Mouse (Mus musculus): ENCODE data around the gene Med18. TPM values are rescaled to one million over a fixed set of nuclear protein-coding genes. Genes with fewer than 3 reads are reported as not detected.

Med18 gene
- total and polyA plus RNA-seq, 3 experiments = 13.4 to 32.9 TPM; not detected in 1

GRCm38 (mm10) chr4:132409587-132410229, 54.0 kb downstream of the Med18 start:
- no peak for TF ChIP-seq ZC3H11A (IDR thresholded peaks at IDR 0.05; ENCODE audit: low read depth, low read length)
- no peak for TF ChIP-seq RAD21 (IDR thresholded peaks at IDR 0.05; ENCODE audit: low read depth, low read length)
- no peak for TF ChIP-seq TCF12 (IDR thresholded peaks at IDR 0.05; ENCODE audit: low read depth, low read length)
- TF ChIP-seq USF2 (IDR thresholded peaks at IDR 0.05; ENCODE audit: borderline replicate concordance in 1 of 2, insufficient read depth in 1 of 2, low read depth in 1 of 2, low read length in 2 of 2) = no peak
- TF ChIP-seq CHD2 (IDR thresholded peaks at IDR 0.05; ENCODE audit: low read length) = no peak
- TF ChIP-seq MXI1 (IDR thresholded peaks at IDR 0.05; ENCODE audit: low read depth, low read length) = no peak
- no peak for TF ChIP-seq CTCF (IDR thresholded peaks at IDR 0.05 in 2 of 3, conservative IDR thresholded peaks at IDR 0.05 in 1 of 3; ENCODE audit: control insufficient read depth in 1 of 3, insufficient read depth in 1 of 3, low read depth in 2 of 3, low read length in 3 of 3, poor library complexity in 1 of 3, severe bottlenecking in 1 of 3)
- no peak for TF ChIP-seq MAFK (IDR thresholded peaks at IDR 0.05; ENCODE audit: borderline replicate concordance, low read depth, low read length)
- TF ChIP-seq TBP (IDR thresholded peaks at IDR 0.05; ENCODE audit: low read depth, low read length) = no peak
- no peak for TF ChIP-seq MYC (IDR thresholded peaks at IDR 0.05; ENCODE audit: low read depth, low read length)
- TF ChIP-seq SMC3 (IDR thresholded peaks at IDR 0.05; ENCODE audit: low read depth, low read length) = no peak
- Histone ChIP-seq H3K9ac (ENCODE audit: control insufficient read depth, low read depth, low read length, poor library complexity, severe bottlenecking) (no peak overlapping the region), H3K9me3 (replicated peaks; ENCODE audit: insufficient read depth, low read length) (no peaks in the 10 kb centered on the region), H3K36me3 (ENCODE audit: control insufficient read depth in 1 of 2, insufficient read depth in 2 of 2, low read length in 2 of 2) (peaks cover 0 to 13% of the 10 kb centered on the region in 2 experiments; a peak in 3 of 4 replicates), H3K79me2 (ENCODE audit: control insufficient read depth, insufficient read depth, low read length, poor library complexity) (0 out of 2 replicates have a peak, but pooled peaks cover 3% of the 10 kb centered on the region), H3K4me1 (ENCODE audit: control insufficient read depth in 1 of 2, insufficient read depth in 2 of 2, low read length in 2 of 2) (peaks cover 3 to 7% of the 10 kb centered on the region in 2 experiments), H3K4me3 (ENCODE audit: control insufficient read depth in 1 of 2, insufficient read depth in 1 of 2, low read depth in 2 of 2, low read length in 2 of 2) (no peak overlapping the region), H3K27me3 (ENCODE audit: control insufficient read depth in 1 of 2, insufficient read depth in 2 of 2, low read length in 2 of 2) (no peaks in the 10 kb centered on the region), H3K27ac (ENCODE audit: control insufficient read depth, low read depth, low read length) (no peak overlapping the region)
- DNase-seq (ENCODE audit: low read depth, low spot score) = no peak

Other genes with a start within 250 kb of the Med18 start
- 9.9 and 12.0 TPM in 2 replicates for gene Gmeb1, start 202.3 kb downstream of the Med18 start, total RNA-seq (2012; rRNA removed)
- 10 to 100 TPM in 1 of 2 experiments, not detected in 1; 29.6 TPM for gene Gmeb1, start 202.3 kb downstream of the Med18 start, polyA plus RNA-seq (2012; ENCODE audit: insufficient read depth in 1 of 2, insufficient read length in 2 of 2, low read depth in 1 of 2, low replicate concordance in 2 of 2, missing spikeins in 1 of 2)
- gene Taf12, start 189.5 kb downstream of the Med18 start, total RNA-seq (2012; rRNA removed) = 56.7 and 62.6 TPM in 2 replicates
- 10 to 100 TPM in 1 of 2 experiments, not detected in 1; 76.4 TPM for gene Taf12, start 189.5 kb downstream of the Med18 start, polyA plus RNA-seq (2012; ENCODE audit: insufficient read depth in 1 of 2, insufficient read length in 2 of 2, low read depth in 1 of 2, low replicate concordance in 2 of 2, missing spikeins in 1 of 2)
- 0.52 and 0.85 TPM in 2 replicates for gene Rab42, start 160.5 kb downstream of the Med18 start, total RNA-seq (2012; rRNA removed)
- gene Rab42, start 160.5 kb downstream of the Med18 start, polyA plus RNA-seq (2012; ENCODE audit: insufficient read depth in 1 of 2, insufficient read length in 2 of 2, low read depth in 1 of 2, low replicate concordance in 2 of 2, missing spikeins in 1 of 2) = under 1 TPM in 1 of 2 experiments, not detected in 1; 0.40 TPM
- gene Trnau1ap, start 134.4 kb downstream of the Med18 start, total RNA-seq (2012; rRNA removed) = 110 and 117 TPM in 2 replicates
- gene Trnau1ap, start 134.4 kb downstream of the Med18 start, polyA plus RNA-seq (2012; ENCODE audit: insufficient read depth in 1 of 2, insufficient read length in 2 of 2, low read depth in 1 of 2, low replicate concordance in 2 of 2, missing spikeins in 1 of 2) = 100 to 1,000 TPM in 1 of 2 experiments, not detected in 1; 102 TPM
- gene Rcc1, start 110.3 kb downstream of the Med18 start, total RNA-seq (2012; rRNA removed) = 137 and 147 TPM in 2 replicates
- 100 to 1,000 TPM in 1 of 2 experiments, 10 to 100 TPM in 1; 83.6 to 186 TPM for gene Rcc1, start 110.3 kb downstream of the Med18 start, polyA plus RNA-seq (2012; ENCODE audit: insufficient read depth in 1 of 2, insufficient read length in 2 of 2, low read depth in 1 of 2, low replicate concordance in 2 of 2, missing spikeins in 1 of 2)
- 5.6 and 7.2 TPM in 2 replicates for gene Phactr4, start 41.4 kb downstream of the Med18 start, total RNA-seq (2012; rRNA removed)
- gene Phactr4, start 41.4 kb downstream of the Med18 start, polyA plus RNA-seq (2012; ENCODE audit: insufficient read depth in 1 of 2, insufficient read length in 2 of 2, low read depth in 1 of 2, low replicate concordance in 2 of 2, missing spikeins in 1 of 2) = 10 to 100 TPM; 28.7 to 79.5 TPM
- 9.6 and 38.3 TPM in 2 replicates for gene Sesn2, start 46.6 kb upstream of the Med18 start, total RNA-seq (2012; rRNA removed)
- 10 to 100 TPM in 1 of 2 experiments, not detected in 1; 27.5 TPM for gene Sesn2, start 46.6 kb upstream of the Med18 start, polyA plus RNA-seq (2012; ENCODE audit: insufficient read depth in 1 of 2, insufficient read length in 2 of 2, low read depth in 1 of 2, low replicate concordance in 2 of 2, missing spikeins in 1 of 2)
- gene Atpif1, start 69.7 kb upstream of the Med18 start, total RNA-seq (2012; rRNA removed) = 492 and 730 TPM in 2 replicates
- gene Atpif1, start 69.7 kb upstream of the Med18 start, polyA plus RNA-seq (2012; ENCODE audit: insufficient read depth in 1 of 2, insufficient read length in 2 of 2, low read depth in 1 of 2, low replicate concordance in 2 of 2, missing spikeins in 1 of 2) = 100 to 1,000 TPM in 1 of 2 experiments, not detected in 1; 566 TPM
- 110 and 115 TPM in 2 replicates for gene Dnajc8, start 71.6 kb upstream of the Med18 start, total RNA-seq (2012; rRNA removed)
- 100 to 1,000 TPM in 1 of 2 experiments, not detected in 1; 246 TPM for gene Dnajc8, start 71.6 kb upstream of the Med18 start, polyA plus RNA-seq (2012; ENCODE audit: insufficient read depth in 1 of 2, insufficient read length in 2 of 2, low read depth in 1 of 2, low replicate concordance in 2 of 2, missing spikeins in 1 of 2)
- gene Ptafr, start 100.1 kb upstream of the Med18 start, total RNA-seq (2012; rRNA removed) = not detected in 2 replicates
- under 1 TPM in 1 of 2 experiments, not detected in 1; 0.06 TPM for gene Ptafr, start 100.1 kb upstream of the Med18 start, polyA plus RNA-seq (2012; ENCODE audit: insufficient read depth in 1 of 2, insufficient read length in 2 of 2, low read depth in 1 of 2, low replicate concordance in 2 of 2, missing spikeins in 1 of 2)
- gene Eya3, start 175.1 kb upstream of the Med18 start, total RNA-seq (2012; rRNA removed) = 21.7 and 24.6 TPM in 2 replicates
- 100 to 1,000 TPM in 1 of 2 experiments, 10 to 100 TPM in 1; 38.2 to 270 TPM for gene Eya3, start 175.1 kb upstream of the Med18 start, polyA plus RNA-seq (2012; ENCODE audit: insufficient read depth in 1 of 2, insufficient read length in 2 of 2, low read depth in 1 of 2, low replicate concordance in 2 of 2, missing spikeins in 1 of 2)